Mouse (Mus musculus) mature B cell (primary cell): ENCODE results near the gene 4930503B20Rik.

Experiments used
- in situ Hi-C: fragments of 300-500 bp; cut with MboI; formaldehyde crosslinking; loops from 2 replicates; pipeline ENCODE4 v1.14.3; 2019

Gene 4930503B20Rik

DNA sequence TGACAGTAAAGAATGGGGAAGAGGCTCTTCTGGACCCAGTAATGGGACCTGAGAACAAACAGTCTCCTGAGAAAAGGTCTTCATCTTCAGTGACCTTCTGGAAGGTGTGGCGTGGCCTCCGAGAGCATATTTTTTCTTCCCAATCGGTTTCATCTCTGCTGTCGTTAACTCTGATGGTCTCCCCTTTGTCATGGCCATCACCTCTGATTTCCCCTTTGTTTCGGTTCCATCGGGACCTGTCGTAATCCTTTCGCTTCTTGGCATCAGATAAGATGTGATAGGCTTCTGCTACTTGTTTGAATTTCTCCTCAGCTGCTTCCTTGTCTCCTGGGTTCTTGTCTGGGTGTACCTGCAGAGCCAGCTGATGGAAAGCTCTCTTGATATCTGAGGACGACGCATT, 401 bp downstream of the 4930503B20Rik start:
- in situ Hi-C loops, result no loop called here

DNA sequence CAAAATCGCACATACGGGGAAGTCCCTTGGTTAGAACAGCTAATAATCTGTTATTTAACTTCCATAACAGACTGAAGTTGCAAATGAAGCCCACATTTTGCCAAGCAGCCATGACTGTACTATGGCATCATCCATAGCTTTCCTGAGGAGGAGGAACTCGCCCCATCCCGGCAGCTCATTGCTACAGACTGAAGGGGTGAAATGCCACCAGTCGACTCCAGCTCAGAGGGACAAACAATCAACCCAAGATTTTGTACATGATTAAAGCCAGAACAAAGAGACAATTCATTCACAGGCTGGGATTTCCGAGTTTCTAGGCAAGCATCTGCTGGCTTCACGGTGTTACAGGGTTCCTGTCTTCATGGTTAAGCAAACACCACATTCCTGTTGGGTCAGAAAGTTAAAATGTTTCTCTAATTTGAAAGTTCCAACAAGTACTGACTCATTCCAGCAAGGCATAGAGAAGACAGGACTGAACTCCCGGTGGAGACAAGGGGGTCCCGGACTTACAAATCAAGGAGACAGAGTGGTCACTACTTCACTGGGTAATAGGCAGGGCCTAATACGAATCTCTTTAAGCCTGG, 1.7 kb downstream of the 4930503B20Rik start:
- in situ Hi-C loops, result no loop called here

DNA sequence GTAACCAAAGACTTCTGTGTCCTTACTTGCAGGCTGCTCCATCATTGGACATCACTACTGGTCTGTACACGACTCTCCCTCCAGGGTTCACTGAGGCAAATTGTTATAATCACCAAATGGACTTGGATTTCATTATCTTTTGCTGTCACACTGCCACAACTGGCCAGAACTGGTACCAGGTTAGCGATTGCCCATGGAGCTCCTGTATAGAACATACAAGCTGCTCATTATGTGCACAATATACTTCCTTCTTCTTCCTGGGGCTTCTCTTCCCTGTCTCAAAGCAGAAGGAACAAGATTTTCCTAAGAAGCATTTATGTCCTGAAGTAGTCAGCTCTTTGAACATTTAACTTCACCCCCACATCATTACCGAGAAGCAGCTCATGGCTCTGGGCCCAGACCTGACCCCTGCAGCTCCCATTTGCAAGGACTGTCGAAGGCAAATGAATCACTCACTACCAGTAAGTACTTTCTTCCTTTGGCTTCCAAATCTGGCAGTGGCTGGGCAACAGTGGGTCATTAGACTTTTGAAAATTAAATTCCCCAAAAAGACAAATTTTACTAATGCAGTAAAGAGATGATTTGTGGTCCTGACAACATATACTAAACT, 9.2 kb downstream of the 4930503B20Rik start:
- in situ Hi-C loops, result no loop called here

DNA sequence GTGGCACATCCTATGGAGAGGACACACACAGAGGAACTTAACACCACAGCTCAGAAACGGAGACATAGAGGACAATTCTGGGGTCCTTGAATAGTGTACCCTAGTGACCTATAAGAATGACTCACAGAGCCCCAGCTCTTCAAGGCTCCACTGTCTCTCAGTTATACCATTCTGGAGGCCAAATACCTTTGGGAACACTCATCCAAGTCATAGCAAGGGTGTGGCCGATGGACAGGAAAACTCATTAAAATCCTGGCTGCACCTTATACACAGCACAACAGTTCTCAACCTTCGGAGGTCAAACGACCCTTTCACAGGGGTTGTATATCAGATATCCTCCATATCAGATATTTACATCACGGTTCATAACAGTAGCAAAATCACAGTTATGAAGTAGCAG, 18.6 kb downstream of the 4930503B20Rik start:
- in situ Hi-C loops, result no loop called here

DNA sequence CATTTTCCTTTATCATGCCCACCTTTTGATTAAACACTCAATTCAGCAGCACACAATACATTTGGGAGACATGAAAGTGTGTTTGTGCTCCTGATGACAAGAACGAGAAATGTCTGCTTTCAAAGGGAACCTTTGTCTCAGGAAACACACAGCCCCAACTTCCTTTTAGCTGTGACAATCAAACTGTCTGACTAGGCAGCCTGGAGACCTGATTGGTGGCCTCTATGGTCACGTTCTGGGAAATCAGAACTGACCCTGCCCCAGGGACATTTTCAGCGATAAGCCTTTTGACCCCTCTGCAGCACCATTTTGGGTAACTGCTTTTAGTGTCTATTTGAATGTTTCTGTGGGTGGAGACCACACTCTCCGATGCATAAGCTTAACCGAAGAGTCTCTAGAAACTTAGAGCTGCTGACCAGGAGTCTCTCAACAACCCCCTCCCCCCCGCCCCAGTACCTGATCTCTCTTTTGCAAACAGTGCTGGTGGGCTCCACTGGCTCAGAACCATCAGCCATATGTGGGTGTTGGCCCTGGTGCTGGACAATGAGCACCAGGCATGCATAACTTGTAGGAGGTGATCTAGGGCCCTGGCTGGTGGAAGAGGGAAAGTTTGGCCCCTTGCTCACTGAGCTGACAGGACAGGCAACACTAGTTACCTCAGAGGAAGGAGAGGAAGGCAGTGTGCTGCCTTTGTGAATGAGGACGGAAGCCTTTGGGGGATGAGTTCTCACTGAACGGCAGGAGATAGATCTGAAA, 22.7 kb downstream of the 4930503B20Rik start:
- in situ Hi-C loops, result no loop called here

DNA sequence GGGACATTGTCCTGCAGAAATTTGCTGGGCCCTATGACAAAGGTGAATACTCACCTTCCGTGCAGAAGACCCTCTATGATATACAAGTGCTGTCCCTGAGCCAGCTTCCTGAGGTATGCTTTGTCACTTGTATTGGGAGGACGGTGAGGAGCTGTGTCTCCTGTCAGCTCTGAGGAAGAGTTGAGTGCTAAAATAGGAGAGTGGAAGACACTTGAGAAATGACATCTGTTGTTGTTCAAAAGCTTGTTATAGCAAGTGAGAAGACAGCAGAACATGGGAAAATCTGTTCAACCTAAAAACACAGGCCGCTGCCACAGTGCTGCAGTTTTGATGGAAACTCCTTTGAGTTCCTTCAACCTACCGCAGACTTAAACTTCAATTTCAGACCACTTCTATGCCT, 25.4 kb downstream of the 4930503B20Rik start:
- in situ Hi-C loops, result no loop called here

DNA sequence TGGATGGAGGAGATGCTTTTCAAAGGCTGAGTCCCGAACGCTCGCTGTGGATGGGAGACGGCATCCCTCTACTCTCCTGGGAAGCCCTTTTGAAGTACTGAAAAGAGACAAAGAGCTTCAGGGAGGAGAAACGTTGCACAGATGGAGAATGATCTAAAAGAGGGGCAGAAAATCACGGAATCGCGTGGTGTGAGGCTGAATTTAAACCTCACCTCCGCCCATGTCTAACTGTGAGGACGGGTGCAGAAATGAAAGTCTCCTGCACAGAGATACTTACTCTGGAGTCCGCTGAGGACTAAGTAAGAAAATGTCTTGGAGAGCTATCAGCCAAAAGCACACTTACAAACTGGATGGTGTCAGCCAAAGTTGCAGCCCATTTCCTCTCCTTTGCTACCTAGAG, 29.2 kb downstream of the 4930503B20Rik start:
- in situ Hi-C loops, result no loop called here

DNA sequence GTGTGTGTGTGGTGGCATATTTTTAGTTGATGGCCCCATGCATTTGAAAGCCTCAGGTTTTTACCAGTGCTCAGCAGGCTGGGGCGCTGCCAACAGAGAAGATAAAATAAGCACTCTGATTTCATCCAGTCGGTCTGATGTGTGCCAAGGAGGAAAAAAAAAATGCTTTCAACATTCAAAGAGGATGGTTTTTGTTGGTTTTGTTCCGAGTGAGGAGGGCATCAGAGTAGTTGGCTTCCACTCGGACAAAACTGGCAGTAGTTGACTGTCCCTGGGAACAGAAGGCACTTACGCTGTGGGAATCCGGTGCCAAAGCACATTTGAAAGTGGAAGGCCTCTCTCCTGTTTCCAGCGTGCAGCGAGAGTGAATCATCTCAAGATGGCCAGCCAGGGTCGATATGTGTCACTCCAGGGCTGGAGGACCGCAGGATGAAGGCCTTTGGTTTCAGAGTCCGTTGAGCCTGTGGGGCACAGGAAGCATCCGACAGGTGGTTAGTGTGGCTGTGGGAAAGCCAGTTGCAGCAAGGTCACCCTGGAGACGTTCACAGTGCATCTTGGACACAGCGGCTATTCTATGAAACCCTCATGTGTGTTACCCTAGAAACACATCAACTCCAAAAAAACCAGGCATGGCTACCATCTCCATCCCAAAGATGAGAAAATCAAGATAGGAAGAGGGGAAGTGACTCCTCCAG, 30.4 kb downstream of the 4930503B20Rik start:
- in situ Hi-C loops, result no loop called here

DNA sequence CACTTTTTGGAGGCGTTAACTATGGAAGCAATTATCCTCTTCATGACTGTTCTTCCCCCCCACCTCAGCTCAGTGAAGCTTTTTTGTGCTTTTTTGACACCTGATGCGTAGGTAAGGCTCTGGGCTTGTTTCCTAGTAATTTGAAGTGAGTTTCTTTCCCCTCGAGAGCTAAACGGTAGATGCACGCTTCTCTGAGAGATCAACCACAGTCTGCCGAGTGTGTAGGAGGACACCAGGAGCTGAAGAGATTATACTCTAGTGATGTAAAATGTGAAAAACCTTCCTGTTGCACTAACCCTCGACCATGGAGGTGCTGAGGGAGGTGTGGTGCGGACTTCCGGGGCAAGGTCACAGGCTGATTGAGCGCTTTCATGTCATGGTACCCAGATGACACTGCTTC, 31.0 kb downstream of the 4930503B20Rik start:
- in situ Hi-C loops, result no loop called here

DNA sequence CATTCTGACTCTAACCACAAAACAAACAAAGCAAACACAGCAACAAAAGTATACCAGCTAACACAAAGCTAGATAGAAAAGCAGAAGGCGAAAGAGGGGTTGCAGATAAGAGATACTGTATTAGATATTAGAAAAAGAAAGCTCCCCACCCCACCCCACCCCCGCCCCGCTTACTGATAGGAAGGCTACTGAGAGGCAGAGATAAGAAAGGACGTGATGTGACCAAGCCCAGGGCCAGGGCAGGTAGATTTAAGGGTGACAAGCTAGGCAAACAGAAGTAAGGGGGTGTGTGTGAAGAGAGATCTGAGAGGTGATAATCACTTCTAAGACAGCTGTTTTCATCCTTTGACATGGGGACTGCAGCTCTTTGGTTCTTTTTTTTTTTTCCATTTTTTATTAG, 32.8 kb downstream of the 4930503B20Rik start:
- in situ Hi-C loops, result no loop called here

DNA sequence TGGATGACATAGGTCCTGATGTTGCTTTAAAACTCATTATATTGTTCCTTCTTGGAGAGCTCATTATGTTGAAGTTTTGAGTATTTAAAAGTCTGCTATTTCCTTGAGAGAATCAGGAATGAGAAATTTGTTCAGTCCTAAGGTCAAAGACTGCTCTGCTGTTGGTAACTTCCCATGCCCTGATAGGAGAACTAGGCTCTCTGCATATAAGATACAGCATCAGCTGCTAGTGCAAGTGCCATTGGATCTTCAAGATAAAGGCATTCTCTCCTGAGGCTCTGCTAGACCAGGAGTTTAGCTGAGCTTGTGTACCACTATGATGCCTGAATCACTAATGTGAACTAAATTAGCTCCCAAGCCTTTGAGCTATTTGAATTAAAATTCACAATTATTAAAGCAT, 33.2 kb downstream of the 4930503B20Rik start:
- in situ Hi-C loops, result no loop called here

DNA sequence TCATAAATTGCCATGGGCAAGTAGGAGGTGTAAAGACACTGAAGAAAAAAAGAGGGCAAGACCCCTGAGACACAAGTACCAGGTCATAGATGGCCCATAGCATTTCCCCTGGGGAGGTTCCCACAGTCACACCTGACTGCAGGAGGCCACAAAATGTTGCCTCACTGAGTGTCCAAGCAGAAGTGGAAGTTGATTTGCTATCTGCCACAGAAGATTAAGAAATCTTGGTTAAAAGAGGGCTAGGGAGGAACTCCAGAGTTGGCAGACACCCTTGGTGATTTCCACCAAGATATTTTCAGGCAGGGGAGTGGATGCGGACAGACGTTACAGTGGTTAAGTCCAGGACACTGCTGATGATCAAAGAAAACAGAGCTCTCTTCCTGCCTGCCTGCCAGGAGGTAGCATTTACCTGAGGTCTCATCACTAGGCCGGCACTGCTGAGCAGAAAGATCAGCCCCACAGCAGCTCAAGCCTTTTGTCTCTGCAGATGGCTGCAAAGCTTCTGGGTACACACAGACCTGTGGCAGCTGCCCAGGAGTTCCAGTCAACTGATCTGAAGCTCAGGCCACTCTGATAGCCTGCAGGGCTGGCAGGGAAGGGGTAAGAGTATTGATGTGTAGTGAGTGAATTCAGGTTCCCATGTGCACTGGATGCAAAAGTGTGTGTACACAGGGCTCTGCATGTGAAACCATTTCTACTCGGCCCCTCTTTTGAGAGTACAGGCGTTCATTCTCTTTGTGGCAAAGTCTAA, 34.4 kb downstream of the 4930503B20Rik start:
- in situ Hi-C loops, result no loop called here

DNA sequence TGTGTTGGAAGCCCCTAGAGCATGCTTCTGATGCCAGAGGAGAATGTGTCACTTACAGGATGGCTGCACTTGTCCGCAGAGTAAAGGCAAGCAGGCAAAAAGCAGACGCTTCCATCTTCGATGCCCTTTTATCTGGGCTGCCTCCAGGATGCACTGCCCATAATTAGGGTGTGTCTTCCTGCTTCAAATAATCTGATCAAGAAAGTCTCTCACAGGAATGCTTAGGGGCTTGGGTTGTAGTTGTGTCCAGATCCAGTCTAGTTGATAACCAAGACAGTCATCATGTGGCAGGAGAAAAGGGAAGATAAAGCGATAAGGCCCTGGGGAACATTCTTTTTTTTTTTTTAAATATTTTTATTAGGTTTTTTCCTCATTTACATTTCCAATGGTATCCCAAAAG, 35.6 kb downstream of the 4930503B20Rik start, which contains the start of gene Dnase2b:
Dnase2b (minus strand) TSS at position 101 of the 400 bp plus-strand sequence.
- in situ Hi-C loops, result no loop called here

DNA sequence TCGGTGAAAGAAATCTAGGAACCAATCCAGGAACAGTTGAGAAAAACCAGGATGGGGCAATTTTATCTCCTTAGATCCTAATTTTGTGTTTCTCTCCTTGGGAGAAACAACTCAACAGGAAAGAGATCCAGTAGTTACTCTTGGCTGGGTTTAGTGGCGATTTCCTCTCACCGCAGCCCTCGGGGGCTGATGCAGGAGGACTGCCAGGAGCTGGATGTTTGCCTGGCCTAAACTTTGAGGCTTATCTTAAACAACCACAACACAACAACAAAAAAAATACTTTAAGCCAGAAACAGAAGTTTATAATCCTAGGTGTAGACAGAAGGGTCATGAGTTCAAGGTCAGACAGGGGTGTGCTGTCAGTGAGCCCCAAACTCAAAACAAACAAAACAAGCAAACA, 39.3 kb downstream of the 4930503B20Rik start:
- in situ Hi-C loops, result no loop called here

DNA sequence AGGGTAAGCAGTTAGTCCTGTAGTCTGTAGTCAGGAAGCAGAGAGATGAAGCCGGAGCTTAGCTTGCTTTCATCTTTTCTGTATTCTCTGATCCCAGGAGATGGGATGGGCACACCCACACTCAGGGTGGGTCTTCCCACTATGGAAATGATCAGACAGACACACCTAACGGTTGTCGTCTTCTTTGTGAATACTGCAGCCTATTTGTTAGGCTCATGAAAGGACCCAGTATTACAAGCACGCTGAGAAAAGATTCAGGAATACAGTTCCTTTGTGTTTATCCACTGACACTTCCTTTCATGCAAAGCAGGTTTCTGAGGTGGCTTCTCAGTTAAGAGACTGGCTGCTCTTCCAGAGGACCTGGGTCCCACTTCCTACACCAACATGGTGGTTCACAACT, 39.9 kb downstream of the 4930503B20Rik start:
- in situ Hi-C loops, result no loop called here

DNA sequence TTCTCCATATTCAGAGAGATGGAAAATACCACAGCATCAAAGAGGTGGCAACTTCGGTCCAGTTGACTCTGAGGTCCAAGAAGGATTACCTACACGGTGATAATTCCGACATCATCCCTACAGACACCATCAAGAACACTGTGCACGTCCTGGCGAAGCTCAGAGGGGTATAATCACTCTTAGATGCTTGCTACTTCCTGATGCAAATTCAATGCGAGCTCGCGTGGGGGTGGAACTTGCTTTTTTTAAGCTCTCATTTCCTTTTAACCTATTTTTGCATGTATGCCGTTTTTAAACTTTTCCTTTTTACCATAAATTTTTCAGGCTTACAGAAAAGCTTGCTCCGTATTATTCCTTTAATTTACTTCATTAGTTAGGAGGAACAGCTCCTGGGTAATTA, 40.8 kb downstream of the 4930503B20Rik start:
- in situ Hi-C loops, result no loop called here

DNA sequence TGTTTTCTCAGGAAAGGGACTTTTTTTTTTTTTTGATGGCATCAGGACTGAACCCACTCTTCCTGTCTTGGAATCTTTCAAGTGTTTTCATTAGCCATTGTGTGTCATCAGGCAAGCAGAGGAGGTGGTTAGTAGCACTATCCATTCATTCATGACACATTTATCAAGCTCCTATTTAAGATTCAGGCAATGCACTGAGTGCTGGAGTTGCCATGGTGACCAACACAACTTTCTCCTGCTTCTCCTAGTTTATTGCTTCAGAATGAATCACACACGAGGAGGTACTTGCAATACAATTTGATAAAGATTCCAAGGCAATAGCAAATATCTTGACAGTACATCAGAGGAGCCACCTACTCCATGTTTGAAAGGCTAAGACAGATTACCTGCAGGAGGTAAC, 43.7 kb downstream of the 4930503B20Rik start:
- in situ Hi-C loops, result no loop called here

DNA sequence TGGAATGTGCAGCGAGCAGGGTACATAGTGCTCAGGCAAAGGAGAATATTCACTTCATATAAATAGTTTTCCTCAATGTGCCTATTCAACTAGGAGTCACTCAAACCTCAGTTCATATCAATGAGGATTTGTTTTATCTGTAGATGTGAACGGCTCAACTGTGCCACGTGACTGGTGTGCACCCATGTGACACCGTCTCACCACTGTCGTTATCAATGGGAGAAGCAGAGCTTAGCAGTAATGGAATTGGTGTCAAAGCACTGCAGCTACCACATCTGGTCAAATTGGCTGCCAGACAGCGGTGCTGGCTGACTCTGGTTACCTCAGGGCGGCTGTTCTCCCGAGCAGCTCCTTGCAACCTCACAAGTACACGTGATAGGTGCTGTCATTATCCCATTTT, 46.5 kb downstream of the 4930503B20Rik start:
- in situ Hi-C loops, result no loop called here

DNA sequence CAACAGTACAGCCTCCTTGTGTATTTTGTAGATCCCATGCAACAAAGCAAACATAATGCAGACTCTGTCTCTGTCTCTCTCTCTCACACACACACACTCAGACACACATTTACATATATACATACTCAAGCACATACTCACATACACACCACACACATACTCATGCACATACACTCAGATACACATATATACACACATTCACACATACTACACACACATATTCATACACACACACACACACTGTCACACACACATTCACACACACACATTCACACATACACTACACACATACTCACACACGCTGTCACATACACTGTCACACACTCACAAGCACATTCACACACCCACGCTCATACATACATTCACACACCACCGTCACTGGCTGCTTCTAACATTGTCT, 48.6 kb downstream of the 4930503B20Rik start:
- in situ Hi-C loops, result no loop called here

DNA sequence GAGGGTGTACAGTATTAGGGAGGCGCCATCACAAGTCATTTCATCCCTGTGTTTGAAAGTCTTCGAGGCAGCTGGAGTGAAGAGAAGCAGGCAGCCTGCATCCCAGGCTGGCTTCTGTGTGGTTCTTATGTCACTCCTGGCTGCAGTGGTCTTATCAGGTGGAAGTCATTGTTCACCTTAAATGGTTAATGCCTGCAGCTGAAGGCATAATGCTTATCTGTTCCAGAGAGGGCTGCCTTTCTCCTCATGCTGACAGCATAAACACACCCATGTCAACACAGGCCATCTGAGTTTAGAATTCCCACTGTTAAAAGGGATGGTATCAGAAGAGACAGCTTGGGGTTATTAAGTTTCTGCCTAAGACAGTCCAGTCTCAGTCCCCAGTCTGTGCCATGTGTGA, 49.9 kb downstream of the 4930503B20Rik start:
- in situ Hi-C loops, result no loop called here

DNA sequence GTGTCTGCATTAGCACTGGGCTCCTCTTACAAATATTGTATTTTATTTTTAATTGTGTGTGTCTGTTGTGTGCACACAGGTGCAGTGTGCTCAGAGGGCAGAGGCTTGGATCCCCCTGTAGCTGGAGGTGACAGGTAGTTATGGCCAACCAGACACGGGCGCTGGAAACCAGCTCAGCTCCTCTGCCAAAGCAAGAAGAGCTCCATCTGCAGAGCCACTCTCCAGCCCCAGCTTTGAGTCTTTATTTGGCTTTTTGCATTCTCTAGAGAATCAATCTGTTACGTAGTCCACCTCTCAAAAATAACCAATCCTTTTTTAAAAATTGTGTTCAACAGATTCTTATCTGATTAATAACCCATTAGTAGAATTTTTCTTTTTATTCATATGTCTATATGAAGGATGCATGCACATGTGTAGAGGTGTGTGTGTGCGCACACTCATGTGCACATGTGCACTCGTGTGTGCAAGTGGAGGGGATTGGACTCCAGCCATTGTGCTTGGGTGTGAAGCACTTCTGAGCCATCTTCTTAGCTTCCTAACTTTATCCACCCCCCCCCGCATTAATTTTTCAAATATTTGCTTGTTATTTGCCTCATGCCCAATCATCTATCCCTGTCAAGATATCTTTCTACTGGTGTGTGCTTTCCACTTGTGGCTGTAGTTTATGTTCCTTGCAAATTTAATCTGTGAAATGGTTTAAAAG, 51.8 kb downstream of the 4930503B20Rik start:
- in situ Hi-C loops, result no loop called here
